Mouse (Mus musculus) stomach, postnatal 0 days (tissue): ENCODE results near the gene Rarb.

Experiments used
- CTCF ChIP-seq: IDR thresholded peaks from 2 replicates; pipeline ENCODE4 v1.5.1; 2016; ENCODE audit warnings: antibody characterized with exemption, low read depth, mild to moderate bottlenecking, moderate library complexity
- EP300 ChIP-seq: optimal IDR thresholded peaks from 2 replicates; pipeline ENCODE3; 2016; ENCODE audit warnings: antibody characterized with exemption

DNA sequence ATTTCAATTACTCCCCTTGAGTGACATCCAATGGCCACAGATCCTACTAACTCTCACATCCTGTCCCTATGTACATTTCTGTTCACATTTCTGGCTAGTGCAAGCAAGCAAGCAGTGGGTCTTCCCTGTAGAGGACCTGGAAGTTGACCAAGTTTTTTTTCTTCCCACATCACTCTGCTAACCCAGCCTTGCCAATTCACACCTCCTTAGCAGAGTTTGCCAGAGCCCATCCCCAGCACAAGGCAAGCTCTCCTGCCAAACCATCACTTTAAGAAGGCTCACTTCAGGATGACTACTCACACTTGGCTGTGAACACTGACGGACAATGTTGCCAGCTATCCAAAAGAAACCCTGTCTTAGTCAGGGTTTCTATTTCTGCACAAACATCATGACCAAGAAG is 80.4 kb downstream of the Rarb start:
- no peak for TF ChIP-seq CTCF
- no peak for TF ChIP-seq EP300
